Comparison of ENCODE assay signal across 8 mouse cellular contexts in the genomic region with DNA sequence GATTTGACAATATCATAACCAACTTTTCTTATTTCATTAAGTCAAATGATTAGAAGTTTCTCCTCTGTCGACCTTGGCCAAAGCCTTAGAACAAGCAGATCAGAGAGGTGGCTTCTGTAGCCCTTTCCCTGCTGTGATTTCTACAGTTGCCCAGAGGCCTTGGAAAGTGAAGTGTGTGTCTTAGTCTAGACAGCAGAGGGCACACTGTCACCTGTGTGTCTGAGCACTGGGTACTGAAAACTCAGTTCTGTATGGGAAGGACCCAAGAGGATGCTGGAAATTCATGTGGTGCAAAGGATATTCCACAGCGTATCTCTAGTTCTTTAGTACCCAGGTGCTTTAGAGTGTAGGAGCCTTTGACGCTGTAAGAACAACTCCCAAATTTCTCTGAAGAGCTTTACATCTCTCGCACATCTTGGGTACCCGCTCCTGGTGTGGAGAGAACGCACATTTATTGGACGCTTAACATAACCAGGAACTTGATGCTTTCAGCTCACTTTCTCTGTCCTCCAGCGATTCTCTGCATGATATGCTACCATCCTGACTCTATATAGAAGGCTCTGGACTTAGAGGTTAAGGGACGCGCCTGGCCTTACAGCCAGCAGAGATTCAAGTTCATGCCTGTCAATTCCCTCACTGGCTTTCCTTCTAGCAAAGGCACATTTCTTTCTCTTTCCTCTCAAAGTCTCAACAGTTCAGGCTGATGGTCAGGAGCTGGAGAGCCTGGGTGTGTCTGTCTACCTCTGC.
DNase-seq lines count a peak whose midpoint lies in the region; ATAC-seq and TF ChIP-seq lines count a peak whose summit lies in the region.
"Had no signal": no experiment of that assay in that cellular context is flagged by ENCODE, and none has a peak within 500 bp of the region (broad histone marks: within the 10 kb centered on the region; RNA-seq: fewer than 3 reads in every experiment).

No protein-coding gene starts in this region.

- no peak overlapping the region for H3K4me3 ChIP-seq in forebrain, embryonic 10.5 days
- H3K4me3 ChIP-seq in hindbrain, embryonic 16.5 days (ENCODE audit: low read length), result no peak overlapping the region
- no peak overlapping the region for H3K4me3 ChIP-seq in limb, embryonic 14.5 days (replicated peaks; ENCODE audit: low read length)

- 63% methylated on average over 10 of the region's 10 CpGs for whole genome bisulfite sequencing in forebrain, embryonic 10.5 days
- 65% methylated on average over 10 of the region's 10 CpGs for WGBS in hindbrain, embryonic 16.5 days
- WGBS in limb, embryonic 14.5 days, result 69% methylated on average over 10 of the region's 10 CpGs

- no peaks in the 10 kb centered on the region for H3K9me3 ChIP-seq in forebrain, embryonic 10.5 days
- no peaks in the 10 kb centered on the region for H3K9me3 ChIP-seq in hindbrain, embryonic 16.5 days (ENCODE audit: control insufficient read depth, low read length)
- H3K9me3 ChIP-seq in limb, embryonic 14.5 days (ENCODE audit: control insufficient read depth, low read length), result no peaks in the 10 kb centered on the region

- ATAC-seq in hindbrain, embryonic 16.5 days, result peak; percentile 92
- no peak for ATAC-seq in limb, embryonic 14.5 days (ENCODE audit: low FRiP score, low read depth)

- TF ChIP-seq POLR2A in limb, embryonic 14.5 days (IDR thresholded peaks at IDR 0.05; ENCODE audit: borderline replicate concordance, extremely low read depth, insufficient read depth, insufficient read length), result no peak

- no peaks in the 10 kb centered on the region for H3K36me3 ChIP-seq in forebrain, embryonic 10.5 days (replicated peaks)
- H3K36me3 ChIP-seq in hindbrain, embryonic 16.5 days (ENCODE audit: control insufficient read depth, insufficient read depth, low read length), result no peaks in the 10 kb centered on the region
- H3K36me3 ChIP-seq in limb, embryonic 14.5 days (ENCODE audit: control insufficient read depth, insufficient read depth, low read length), result no peaks in the 10 kb centered on the region

- H3K4me1 ChIP-seq in forebrain, embryonic 10.5 days, result peaks cover 8% of the 10 kb centered on the region
- H3K4me1 ChIP-seq in hindbrain, embryonic 16.5 days (ENCODE audit: control insufficient read depth, insufficient read depth, low read depth, low read length), result no peaks in the 10 kb centered on the region
- no peaks in the 10 kb centered on the region for H3K4me1 ChIP-seq in limb, embryonic 14.5 days (ENCODE audit: control insufficient read depth, insufficient read depth, low read length)

- no peak overlapping the region for H3K9ac ChIP-seq in hindbrain, embryonic 16.5 days (ENCODE audit: low read depth, low read length)
- no peak overlapping the region for H3K9ac ChIP-seq in limb, embryonic 14.5 days (ENCODE audit: low read depth, low read length, severe bottlenecking)

- H3K4me2 ChIP-seq in hindbrain, embryonic 16.5 days (ENCODE audit: low read length), result no peak overlapping the region
- no peak overlapping the region for H3K4me2 ChIP-seq in limb, embryonic 14.5 days (replicated peaks; ENCODE audit: low read depth, low read length, severe bottlenecking)

- peak; percentile 47 for DNase-seq in Muller cell, postnatal 12 days (ENCODE audit: inconsistent ontology term)
- DNase-seq in adrenal gland, postnatal 36 days, result peak; percentile 46 to 59
- peak; percentile 45 for DNase-seq in forebrain, embryonic 10.5 days (ENCODE audit: extremely low spot score, low spot score)
- DNase-seq in limb, embryonic 14.5 days (ENCODE audit: low spot score), result peak; percentile 12
- DNase-seq in right cerebral cortex, adult 18-20 months, result peak; percentile 48
- no peak for DNase-seq in spleen, adult 18-20 months

- peak overlapping the region; percentile 7; the same call in 1 of the 2 replicates for H3K27ac ChIP-seq in forebrain, embryonic 10.5 days
- H3K27ac ChIP-seq in hindbrain, embryonic 16.5 days (ENCODE audit: low read depth, low read length), result no peak overlapping the region
- no peak overlapping the region for H3K27ac ChIP-seq in limb, embryonic 14.5 days (replicated peaks; ENCODE audit: low read depth, low read length)
- H3K27ac ChIP-seq: macrophage had no signal

- peaks cover 17% of the 10 kb centered on the region for H3K27me3 ChIP-seq in forebrain, embryonic 10.5 days (ENCODE audit: poor library complexity, severe bottlenecking)
- H3K27me3 ChIP-seq in hindbrain, embryonic 16.5 days (replicated peaks; ENCODE audit: control insufficient read depth, insufficient read depth, low read length), result no peaks in the 10 kb centered on the region
- no peaks in the 10 kb centered on the region for H3K27me3 ChIP-seq in limb, embryonic 14.5 days (ENCODE audit: control insufficient read depth, insufficient read depth, low read length)

Comparison
In these comparisons a context has a peak if more than half of its experiments do, and no peak if none do; other contexts are left out.
1. DNase-seq: peak in Muller cell, postnatal 12 days (single experiment), adrenal gland, postnatal 36 days (2 of 2), forebrain, embryonic 10.5 days (single experiment), limb, embryonic 14.5 days (single experiment) and right cerebral cortex, adult 18-20 months (single experiment); none in spleen, adult 18-20 months (0 of 2).